Mouse (Mus musculus) A20 (cell line): Measurements from ENCODE around the gene Pla2g4f.

ENCODE experiments used
- DNase-seq: peaks from one replicate; pipeline ENCODE4 v3.0.0-alpha.2; 2011; ENCODE audit warnings: low read depth, low spot score

The Pla2g4f gene

GRCm38 (mm10) chr2:120279961-120280360 is 34.0 kb downstream of the Pla2g4f start:
- peak; percentile 71 for DNase-seq

GRCm38 (mm10) chr2:120276951-120277350 is 37.0 kb downstream of the Pla2g4f start:
- DNase-seq = no peak

GRCm38 (mm10) chr2:120268635-120269034 is 45.3 kb downstream of the Pla2g4f start:
- peak; percentile 51 for DNase-seq

DNA sequence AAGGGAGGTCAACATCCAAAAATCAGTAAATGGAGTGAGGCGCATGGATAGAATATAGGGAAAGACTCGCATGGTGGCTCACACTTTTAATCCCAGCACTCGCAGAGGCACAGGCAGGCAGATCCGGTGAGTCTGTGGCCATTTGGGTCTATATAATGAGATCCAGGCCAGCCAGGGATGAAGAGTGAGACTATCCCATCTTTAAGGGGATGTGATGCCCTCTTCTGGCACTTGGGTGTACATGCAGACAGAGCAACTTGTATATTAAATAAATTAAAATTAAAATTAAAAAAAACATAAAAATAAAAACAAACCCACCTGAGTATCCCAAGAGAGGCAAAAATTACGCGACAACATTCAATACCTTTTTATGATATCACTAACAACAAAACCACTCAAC is 48.4 kb downstream of the Pla2g4f start:
- DNase-seq = no peak

DNA sequence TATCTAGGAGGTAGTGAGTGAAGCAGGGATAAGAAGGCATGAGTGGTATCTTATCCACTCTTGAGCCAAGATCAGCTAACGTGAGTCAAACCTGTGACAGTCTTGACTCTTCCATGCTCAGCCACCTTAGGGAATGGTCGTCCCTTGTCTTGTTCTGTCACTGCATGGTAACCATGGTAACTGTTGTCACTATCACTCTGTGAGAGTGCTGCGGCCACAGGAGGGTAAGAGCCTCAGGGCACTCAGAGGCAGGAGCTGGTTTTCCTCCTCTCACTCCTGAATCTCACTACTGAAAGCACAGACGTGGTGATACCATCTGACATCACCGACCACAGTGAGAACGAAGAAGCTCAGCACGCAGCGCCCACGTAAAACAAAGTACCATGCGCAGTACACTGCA is 49.1 kb downstream of the Pla2g4f start:
- DNase-seq = no peak

- DNase-seq = no peak
Measured at GRCm38 (mm10) chr2:120262876-120263275, 51.1 kb downstream of the Pla2g4f start.

DNA sequence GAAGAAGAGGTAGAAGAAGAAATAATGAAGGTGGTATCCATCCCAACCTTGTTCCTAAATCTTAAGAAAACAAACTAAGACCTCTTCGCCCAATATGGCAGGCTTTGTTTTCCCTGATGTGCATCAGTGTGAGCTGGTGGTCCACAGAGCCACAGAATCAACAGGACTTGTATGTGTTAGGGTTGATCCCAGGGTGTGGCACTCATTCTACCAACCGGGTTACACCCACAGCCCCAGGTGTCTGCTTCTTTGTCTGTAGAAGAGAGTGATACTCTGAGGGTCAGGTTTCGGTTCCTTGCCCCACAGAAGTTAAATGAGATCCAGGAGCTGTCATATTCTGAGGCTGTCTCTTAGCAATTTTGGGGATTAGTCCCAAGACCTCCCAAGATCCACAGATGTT is 52.6 kb downstream of the Pla2g4f start:
- peak; percentile 72 for DNase-seq

GRCm38 (mm10) chr2:120256259-120256658 is 57.7 kb downstream of the Pla2g4f start:
- no peak for DNase-seq

GRCm38 (mm10) chr2:120252644-120253043 is 61.3 kb downstream of the Pla2g4f start:
- DNase-seq = no peak
